Mouse (Mus musculus) gastrocnemius, postnatal 4 days (tissue): ENCODE measurements around the gene Dbr1. TPM values are rescaled to one million over a fixed set of nuclear protein-coding genes. Genes with fewer than 3 reads are reported as not detected.

Experiments used
- DNase-seq, 2 experiments: peaks; one replicate each; pipeline ENCODE4 v3.0.0; 2021 to 2022; ENCODE audit warnings: low spot score in 2 of 2, mixed read lengths in 2 of 2
- total RNA-seq, 2 experiments: library from RNA; stranded (reverse); gene quantifications; 2 replicates each; pipeline ENCODE4 v1.2.3; 2021

Gene Dbr1
- total RNA-seq, 2 experiments from 2014 or later = 9.5 to 10.3 TPM

GRCm38 (mm10) chr9:99612202-99612601 lies 36.6 kb downstream of the Dbr1 start, which contains the start of gene A4gnt:
Gene A4gnt, plus strand, starts transcription at chr9:99612502.
- DNase-seq = no peak

DNA sequence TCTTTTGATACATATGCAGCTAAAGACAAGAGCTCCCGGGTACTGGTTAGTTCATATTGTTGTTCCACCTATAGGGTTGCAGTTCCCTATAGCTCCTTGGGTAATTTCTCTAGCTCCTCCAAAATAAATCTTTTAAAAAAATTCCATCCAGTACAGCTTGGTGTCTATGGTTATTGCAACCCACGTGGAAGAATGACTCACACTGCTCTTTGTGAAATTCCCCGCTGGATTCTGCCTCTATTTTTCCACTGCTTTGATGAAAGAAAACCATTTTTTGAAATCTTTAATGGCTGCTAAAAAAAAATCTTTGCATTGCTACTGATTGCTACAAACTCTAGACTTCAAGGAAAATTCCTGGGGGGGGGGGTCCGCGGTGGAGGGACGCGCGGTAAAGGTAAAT lies 44.1 kb downstream of the Dbr1 start:
- DNase-seq = no peak

GRCm38 (mm10) chr9:99620196-99620595 lies 44.6 kb downstream of the Dbr1 start:
- no peak for DNase-seq

- DNase-seq = no peak
Observed at GRCm38 (mm10) chr9:99622034-99622433, 46.4 kb downstream of the Dbr1 start.

DNA sequence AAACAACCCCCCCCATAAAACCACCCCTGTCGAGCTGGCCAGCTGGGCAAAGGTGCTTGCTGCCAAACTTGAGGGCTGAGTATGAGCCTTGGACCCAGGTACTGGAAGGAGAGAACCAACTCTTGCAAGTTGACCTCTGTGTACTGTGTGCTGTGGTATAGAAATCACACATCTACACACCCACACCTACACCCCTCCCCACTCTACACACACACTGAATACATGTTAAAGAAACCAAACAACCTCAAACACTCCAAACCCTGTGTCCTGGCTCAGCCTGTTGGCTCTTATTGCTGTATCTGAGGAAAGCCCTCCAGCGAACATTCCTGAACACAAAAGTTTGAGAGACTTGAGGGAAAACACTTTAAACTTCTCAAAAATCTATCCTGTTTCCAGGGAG lies 47.4 kb downstream of the Dbr1 start:
- DNase-seq = no peak

DNA sequence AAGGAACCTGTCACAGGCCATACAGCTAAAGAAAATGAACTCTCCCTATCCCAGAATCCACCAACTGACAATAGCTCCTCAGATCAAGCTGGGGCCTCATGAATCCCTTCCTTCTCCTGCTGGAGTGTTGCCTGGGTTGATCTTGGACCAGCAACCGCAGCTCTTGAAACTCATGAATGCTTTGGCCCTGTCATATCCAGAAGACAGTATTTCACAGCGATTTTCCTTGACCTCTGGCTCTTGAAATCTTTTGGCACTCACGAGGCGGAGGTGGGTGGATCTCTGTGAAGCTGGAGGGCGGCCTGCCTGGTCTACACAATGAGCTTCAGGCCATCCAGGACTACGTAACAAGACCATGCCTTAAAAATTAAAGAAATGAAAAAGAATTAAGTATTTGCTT lies 48.5 kb downstream of the Dbr1 start:
- no peak for DNase-seq

DNA sequence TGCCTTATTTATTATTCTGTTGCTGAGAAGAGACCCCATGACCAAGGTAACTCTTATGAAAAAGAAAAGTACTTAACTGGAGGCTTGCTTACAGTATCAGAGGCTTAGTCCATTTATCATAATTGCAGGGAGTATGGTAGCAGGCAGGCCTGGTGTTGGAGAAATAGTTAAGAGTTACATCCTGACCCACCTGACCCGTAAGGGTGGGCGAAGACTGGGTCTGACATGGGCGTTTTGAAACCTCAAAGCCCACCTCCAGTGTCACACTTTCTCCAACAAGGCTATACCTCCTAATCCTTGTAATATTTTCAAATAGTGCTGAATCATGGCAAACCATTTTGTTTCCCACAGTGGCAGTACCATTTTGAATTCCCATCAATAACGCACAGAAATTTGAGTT lies 53.0 kb downstream of the Dbr1 start:
- DNase-seq = no peak

- DNase-seq = peak; percentile 50 to 82
Observed at GRCm38 (mm10) chr9:99629281-99630011, 53.8 kb downstream of the Dbr1 start, which contains the start of gene Dzip1l. Gene Dzip1l, plus strand, starts transcription at chr9:99629496.

DNA sequence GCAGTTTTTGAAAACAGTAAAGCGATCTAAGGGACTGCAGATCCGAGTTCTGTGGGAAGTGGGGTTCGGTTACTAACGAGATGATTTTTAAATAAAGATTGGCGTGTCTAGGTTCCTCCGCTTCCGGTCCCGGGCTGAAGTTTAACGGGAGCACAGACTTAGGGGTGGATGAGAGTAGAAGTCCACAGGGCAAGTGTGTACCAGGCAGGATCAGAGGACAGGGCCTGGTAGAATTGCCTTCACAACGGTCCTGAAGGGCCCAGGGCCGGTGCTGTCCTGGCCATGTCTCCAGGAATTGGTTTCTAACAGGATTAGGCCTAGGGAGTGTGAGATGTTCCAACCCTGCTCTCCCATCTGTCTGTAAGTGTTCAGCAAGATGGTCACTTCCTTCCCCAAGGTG lies 54.5 kb downstream of the Dbr1 start:
- no peak for DNase-seq

DNA sequence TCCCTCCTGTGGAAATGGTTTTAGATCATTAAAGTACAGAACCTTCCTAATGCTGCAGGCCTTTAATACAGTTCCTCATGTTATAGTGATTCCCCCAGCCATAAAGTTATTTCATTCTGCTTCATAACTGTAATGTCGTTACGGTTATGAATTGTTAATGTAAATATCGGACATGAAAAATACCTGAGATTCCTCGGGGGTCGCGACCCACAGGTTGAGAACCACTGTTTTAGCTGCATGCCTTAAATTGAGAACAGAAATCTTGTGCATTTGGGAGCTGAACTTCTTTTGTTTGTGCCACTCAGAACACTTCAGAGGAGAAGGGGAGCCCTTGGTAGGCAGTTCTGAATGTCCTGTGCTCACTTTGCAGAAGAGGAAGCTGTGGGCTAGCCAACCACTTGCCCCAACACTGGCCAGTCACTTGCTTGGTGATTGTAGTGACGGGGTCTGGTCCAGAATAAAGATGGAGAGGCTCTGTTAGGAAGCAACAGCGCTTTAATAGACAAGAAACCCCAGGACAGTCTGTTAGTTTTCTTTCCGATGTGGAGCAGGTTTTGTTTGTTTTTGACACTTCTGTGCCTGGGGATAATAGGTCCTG lies 55.0 kb downstream of the Dbr1 start:
- no peak for DNase-seq

DNA sequence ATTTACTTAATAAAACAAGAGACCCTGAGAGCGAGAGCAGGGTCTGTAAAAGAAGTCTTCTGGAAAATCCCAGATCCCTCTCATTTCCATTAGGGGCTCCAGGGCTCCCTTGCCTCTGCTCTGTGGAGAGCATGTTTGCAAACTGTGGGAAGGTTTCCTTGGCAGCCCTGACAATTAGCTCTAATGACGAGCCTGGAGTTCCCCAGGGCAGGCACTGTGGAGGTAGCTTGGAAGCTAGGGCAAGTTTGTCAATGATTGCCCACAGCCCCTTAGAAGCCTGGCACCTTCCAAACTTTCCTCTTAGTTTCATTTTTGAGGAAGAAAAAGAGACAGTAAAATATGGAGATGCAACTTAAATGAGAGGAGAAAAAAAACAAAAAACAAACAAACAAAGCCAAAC lies 56.2 kb downstream of the Dbr1 start:
- no peak for DNase-seq

DNA sequence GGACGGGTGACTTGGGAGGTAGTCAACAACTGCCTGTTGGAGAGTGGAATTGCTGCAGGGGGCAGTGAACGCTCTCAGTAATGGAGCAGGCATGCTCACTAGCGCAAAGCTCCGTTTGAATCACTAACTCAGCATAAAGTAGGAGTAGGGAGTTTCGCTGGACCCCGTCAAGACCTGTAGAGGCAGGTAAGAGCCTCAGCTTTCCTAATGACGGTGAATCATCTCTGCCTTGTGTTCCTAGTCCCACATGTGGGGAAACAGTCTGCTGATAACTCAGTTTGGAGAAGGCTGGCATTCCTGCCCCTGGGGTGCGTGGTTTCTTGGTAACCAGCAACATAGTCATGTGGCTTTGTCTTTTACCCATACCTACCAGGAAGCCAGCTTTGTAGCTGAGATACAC lies 56.7 kb downstream of the Dbr1 start:
- DNase-seq = no peak

Other genes with a start within 250 kb of the Dbr1 start
- under 1 TPM; 0.29 to 0.37 TPM for gene Esyt3, start 217.2 kb upstream of the Dbr1 start, total RNA-seq
- gene Mras, start 138.4 kb upstream of the Dbr1 start, total RNA-seq = 10 to 100 TPM; 12.9 to 13.2 TPM
- gene Nme9, start 124.3 kb upstream of the Dbr1 start, total RNA-seq = not detected
- gene Armc8, start 6.9 kb upstream of the Dbr1 start, total RNA-seq = 10 to 100 TPM; 23.9 to 25.4 TPM
- gene A4gnt, start 36.7 kb downstream of the Dbr1 start, total RNA-seq = not detected
- gene Dzip1l, start 53.7 kb downstream of the Dbr1 start, total RNA-seq = 1 to 10 TPM; 8.3 to 8.9 TPM
- under 1 TPM in 1 of 2 experiments, not detected in 1; 0.20 TPM for gene Cldn18, start 141.5 kb downstream of the Dbr1 start, total RNA-seq